Mouse (Mus musculus) G1E-ER4 (cell line): ENCODE measurements around the gene Nkx2-2. TPM values are rescaled to one million over a fixed set of nuclear protein-coding genes. Genes with fewer than 3 reads are reported as not detected.

Experiments used
- GATA1 ChIP-seq: IDR thresholded peaks from one replicate; pipeline ENCODE4 v1.8.0; 2012; ENCODE audit warnings: low read length, inconsistent platforms
- polyA plus RNA-seq: library from polyadenylated mRNA; stranded (reverse); fragments of >175 nt; gene quantifications from 2 replicates; pipeline ENCODE4 v1.2.3, GENCODE M21; 2012

Gene Nkx2-2
- not detected in 2 replicates for polyA plus RNA-seq

DNA sequence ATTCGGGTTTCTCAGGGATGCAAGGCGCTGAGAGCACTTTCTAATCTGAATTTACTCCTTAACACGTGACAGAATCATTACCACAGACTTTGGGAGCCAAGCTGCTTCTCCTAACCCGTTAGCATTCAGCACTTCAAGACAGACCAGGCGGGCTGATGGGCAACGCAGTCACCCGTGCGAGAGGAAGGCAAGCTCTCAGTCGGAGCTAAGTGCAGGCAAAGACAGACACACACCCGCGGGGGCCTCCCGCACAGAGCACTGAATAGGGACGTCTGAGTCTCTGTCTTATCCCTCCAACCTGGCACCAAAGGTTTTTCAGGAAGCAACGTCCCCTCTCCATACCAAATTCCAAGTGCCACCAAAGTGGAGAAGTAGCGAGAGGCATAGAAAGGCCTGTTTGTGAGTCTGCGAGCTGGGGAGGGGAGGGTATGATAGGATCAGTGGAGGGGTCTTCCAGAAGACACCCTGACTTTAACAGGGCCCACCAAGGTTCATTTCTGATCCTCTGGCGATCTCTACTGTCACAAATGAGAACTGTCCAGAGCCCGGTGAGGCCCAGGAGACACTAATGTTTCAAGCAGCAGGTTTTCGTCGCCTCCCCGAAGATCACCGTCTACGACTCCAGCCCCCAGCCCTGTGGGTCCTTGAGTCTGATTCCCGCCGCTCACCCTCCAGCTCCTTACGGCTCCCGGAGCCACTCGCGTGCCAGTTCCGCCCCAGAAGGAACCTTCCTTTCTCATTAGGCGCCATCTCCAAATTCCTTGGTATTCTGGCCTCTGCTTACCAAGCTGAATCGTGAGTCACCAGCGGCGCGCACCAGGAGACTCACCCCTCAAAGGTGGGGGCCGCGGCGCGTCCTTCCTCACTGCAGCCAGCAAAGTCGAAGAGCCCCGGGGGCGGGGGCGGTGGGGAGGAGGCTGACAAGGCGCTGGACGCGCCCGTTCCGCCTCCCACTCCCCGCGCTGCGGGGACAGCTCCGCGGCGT lies at the start of gene Nkx2-2:
Gene Nkx2-2 (minus strand): TSS at position 973 of the 985 bp plus-strand sequence.
- TF ChIP-seq GATA1 = no peak

DNA sequence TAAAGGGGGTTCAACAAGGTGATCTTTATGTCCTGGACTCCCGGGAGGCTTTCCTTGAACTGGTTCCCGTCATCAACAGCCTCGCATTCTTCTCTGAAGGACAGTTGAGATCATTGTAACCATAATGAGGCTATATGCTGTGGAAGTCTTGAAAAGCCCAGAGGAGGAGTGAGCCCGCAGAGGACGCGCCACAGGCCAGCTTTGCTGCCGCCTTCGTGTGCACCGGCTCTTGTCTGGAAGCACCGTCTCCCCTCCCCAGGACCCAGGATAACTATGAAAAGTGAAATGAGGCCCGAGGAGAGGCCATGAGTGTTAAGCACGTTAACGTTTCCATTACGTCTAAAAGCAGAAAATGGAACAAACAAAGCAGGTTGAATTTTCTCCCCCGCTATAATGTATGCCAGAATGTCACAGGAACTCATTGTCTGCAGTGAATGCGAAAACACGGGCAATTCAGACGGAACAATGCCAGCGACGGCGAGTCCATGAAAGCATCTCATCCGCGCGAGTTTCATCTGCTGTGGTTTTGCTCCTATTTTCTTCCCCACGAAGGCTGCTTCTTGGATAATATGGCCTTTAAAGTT lies 41.8 kb upstream of the Nkx2-2 start:
- no peak for TF ChIP-seq GATA1

DNA sequence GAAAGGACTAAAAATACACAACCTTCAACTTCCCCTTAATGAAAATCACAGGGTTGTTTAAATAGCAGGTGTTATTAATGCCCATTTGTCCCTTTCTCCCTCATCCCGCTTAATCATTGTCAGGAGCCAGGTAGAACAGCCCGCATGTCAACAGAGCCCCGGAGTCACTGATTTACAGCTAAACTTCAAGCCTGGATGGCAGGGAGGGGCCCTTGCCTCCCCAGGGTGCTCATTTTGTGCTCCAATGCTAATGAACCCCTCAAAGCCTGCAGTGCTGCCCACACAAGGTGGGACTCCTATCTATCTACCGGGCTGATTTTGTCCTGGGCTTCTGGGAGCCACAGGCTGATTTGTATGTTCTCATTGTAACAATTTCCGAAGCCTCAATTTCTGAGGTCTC lies 37.1 kb upstream of the Nkx2-2 start:
- TF ChIP-seq GATA1 = no peak

DNA sequence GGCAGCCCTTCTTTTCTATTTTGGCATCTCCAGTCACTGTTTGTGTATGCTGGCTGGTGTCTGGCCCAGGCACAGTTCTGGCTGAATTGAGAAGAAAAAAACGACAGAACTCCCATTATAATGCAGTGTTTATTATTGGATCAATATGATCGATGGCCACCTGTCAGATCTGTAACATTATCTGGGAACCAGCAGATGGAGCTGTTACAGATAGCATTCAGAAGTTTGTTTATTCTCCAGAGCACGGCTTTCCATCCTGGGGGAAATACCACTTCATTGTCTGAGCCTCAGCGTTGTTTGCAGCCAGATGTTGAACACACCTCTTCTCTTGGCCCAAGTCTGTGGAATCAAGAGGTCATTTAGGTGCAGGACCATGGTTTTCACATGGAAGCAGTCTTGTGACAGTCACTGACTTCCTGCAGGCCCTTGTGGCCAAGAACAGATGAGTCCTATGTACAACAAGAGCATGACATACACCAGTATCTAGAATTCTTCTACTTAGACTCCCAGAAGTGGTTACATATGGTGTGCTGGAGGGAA lies 11.1 kb upstream of the Nkx2-2 start:
- TF ChIP-seq GATA1 = no peak

DNA sequence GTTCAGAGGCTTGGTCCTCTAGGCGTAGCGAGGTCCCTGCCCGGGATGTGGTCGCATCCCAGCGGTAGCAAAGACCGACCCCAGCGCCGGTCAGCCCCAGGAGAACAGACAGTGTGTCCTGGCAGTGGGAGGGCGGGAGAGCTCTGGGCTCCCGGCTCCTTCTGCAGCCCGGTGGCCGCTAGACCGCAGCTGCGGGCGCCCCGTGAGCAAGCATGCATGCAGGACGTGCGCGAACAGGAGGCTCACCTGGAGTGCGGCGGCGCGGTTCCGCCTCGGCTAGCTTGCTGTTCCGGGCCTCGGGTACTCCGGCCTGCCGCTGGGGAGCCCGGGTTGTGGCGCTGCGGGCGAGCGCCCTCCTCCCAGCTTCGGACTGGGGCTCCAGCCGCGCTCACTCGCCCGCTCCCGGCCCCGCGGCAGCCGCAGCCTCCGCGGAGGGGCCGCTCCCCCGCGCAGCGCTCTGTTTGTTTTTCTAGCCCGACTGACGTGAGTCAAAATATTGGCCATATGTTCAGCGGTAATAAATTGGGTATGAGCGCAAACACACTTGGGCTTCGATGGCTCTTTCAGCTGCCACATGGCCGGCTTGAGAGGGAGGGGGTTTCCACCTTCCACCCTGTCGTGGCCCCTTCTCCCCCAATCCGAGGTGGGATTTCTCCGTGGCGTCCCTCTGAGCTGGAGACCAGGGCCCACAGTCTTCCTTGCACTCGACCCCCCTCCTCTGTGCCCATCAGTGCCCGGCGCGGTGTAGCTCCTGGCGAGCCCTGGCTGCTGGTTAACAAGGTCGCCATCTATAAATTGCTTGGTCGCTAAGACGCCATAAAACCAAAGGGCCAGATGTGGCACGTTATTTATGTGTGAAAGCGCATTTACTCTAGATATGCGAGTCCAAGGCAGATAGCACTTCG lies 920 bp upstream of the Nkx2-2 start:
- TF ChIP-seq GATA1 = no peak

DNA sequence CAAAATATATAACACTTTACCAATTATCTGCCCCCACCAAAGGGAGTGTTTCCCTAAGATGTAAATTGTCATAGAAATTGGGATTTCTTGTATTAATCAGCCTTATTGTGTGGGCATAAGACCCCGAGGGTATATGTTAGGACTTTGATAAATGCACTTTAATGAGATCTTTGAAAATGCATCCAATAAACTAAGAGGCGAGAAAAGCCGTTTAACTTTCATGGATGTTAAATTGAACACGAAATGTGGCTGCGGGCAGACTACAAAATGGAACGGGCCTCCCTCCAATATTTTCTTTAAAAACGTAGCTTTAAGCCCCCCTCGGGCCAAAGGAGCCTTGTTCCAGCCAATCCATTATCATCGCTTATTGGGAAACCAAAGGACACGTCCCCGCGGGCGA lies 1.3 kb downstream of the Nkx2-2 start:
- no peak for TF ChIP-seq GATA1

DNA sequence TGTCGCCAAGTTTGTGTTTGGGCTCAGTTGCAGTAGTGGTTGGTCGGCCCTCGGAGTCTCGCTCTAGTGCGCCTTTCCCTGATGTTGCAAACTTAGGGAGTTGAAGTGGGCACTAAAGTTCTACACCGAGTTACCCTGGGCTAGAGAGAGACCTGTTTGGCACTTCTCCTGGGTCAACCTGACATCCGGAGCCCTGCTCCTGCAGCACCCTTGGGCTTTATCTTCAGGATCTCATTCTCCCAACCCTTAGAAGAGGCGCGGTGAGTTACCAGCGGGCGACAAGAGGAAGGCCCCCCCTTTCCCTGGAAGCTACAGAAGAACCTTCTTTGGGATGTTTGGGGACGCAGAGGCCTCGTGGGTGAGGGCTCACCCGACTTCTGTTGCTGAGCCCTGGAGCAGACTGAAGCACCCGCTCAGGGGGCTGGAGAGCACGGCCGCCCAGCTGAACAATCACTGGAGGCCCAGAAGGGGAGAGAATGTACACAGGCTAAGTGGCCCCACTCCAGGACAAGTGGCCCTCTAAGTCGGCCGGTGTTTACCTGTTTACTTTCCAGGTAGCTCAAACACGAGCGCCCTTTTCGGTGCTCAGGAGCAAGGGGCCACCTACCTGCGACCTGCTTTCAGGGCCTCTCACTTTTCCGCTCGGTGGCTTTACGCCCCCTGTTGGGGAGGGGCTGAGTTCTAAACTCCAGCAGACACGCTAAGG lies 3.6 kb downstream of the Nkx2-2 start:
- no peak for TF ChIP-seq GATA1

DNA sequence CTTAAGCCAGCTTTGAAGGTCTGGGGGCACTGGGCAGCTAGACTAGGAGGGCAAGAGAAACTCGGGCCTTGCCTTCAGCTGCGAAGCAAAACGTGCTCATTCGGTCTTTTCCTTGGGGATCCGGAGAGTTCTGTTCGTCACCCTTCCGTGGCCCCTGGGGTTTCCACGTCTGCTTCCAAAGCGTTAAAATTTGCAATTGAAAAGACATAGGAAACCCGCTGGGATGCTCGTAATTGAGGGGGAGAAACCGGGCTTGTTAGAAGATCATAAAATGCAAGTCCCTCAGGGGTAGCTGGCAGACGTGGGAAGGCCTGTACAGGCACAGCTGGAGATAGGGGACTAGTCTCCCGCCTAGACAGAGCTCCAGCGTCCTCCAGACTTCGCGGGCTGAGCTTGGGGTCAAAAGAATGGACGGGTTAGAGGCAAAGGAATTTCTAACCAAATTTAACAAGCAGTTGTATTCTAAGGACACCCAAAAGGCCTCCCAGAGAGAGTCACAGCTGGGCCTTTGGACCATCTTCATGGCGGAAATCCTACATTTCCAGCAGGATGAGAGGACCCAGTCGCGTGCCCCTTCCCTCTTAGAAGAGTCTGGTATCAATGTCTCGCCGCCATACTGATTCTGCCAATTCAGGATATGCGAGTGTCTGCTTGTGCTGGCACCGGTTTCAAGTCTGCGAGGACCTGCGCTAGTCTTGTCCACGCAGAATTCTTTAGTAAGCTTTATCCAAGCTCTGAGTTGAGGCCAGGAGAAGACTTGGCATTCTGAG lies 4.3 kb downstream of the Nkx2-2 start:
- TF ChIP-seq GATA1 = no peak

DNA sequence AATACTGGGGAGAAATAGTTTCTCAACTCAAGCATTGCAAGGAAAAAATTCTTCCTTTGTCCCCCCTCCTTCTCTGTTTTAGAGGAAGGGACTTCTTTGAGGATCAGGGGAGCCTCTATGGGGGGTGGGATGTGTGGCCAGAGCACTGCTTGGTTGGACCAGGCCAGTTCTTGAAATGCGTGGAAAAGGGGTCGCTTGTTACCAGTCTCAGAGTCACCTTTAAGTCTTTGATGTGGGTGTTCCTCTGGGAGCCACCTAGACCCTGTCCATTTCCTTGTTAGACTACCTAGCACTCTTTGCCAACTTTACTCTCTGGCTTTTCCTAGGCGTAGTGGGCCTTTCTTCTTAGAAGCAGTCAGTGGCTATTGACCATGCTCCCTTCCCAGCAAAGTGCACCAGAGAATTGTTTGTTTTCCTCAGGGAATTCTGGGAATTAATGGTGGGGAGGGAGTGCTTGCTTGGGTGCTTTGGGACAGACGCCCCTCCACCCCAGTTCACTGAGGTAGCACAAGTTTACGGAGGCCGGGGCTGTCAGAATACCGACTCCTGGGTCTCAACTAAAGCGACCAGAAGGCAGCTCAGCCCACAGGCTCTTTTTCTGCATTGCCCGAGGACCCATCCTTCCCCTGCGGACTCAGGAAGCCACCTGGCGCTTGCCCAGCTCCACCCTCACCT lies 5.0 kb downstream of the Nkx2-2 start:
- no peak for TF ChIP-seq GATA1

DNA sequence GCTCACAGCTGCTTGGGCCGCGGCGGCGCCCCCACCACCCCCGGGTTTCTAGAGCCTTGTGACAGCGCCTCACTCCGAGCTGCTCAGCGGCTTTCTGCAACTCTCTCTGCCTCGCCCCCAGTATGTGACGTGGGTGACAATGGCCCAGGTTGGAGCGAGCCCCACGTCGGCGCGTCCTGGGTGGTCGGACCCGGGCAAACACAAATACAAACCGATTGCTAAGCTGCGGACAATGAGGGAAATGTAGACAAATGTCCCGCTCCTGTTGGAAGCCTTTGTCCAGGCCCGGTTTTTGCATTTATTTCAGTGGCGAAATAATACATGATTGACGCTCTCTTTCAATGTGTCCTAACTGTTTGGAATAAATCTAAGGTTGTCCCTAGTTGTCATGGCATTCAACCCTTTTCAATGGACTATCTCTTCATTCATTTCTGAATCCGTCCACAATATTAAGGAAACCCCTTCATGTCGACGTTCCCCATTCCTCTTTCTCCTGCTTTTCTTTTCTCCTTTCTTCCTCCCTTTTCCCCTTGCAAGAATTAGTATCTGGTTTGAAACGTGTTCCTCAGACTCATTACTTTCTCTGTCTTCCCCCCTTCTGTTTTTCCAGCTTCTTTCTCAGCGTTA lies 5.9 kb downstream of the Nkx2-2 start:
- no peak for TF ChIP-seq GATA1

DNA sequence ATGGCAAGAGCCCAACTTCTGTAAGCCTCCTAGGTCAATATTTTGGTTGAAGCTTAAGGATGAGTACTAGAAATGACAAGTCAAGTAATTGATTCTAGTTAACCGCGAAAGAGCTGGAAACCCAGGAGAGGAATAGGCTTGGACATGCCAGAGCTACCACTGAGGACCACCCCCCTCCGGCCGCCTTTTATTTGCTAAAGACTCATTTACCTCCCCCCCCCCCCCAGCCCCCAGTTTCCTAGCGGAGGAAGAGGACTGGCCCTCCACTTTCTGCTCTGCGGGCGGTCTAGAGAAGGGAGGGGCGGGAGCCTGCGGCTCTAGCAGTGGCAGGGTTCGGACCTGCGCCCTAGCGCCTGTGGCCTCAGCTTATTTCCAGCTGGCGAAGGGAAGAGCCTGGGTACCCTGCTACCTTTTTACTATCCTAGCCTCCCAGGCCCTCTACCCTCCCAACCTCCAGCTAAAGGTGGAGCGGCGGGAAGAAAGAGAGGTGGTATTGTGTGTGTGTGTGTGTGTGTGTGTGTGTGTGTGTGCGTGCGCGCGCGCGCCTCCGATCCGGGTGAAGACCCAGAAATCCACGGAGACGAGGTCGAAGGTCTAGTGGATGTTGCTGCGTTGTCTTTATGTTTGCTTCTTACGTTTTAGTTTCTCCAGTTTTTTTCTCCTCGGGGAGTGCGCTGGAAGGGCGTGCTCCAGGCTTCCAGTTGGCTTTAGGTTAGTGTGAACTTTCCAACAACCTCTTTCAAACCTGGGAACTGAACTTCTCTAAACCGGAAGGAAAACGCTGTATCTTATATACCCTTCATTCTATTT lies 6.8 kb downstream of the Nkx2-2 start:
- TF ChIP-seq GATA1 = no peak

DNA sequence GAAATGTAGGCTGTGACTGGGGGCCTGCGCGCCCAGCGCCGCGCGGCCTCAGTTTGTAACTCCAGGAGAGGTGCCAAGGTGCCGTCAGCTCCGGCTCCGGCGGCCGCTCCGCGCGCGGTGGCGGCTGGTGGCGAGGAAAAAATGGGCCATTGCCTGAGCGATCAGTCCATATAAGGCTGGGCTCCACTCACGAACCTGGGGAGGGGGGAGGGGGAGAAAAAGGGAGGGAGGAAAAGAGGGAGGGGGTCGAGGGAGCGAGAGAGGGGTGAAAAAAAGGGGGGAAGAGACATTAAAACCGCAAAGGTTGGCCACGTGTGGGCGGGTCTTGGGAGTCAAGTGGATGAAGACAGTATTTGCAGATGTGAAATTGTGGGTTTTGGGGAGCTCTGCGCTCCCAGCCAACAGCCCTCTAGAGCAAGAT lies 7.8 kb downstream of the Nkx2-2 start:
- no peak for TF ChIP-seq GATA1
